Mouse (Mus musculus): ENCODE measurements around the gene Aldh1l1. TPM values are rescaled to one million over a fixed set of nuclear protein-coding genes. Genes with fewer than 3 reads are reported as not detected.

Aldh1l1 gene
- polyA plus RNA-seq, 1 experiment from 2014 or later: 1.2 TPM

- Histone ChIP-seq H3K27ac (replicated peaks; ENCODE audit: low read depth, low read length) (no peak overlapping the region), H3K4me2 (ENCODE audit: low read depth, low read length) (no peak overlapping the region), H3K27me3 (ENCODE audit: control insufficient read depth, insufficient read depth, low read length) (no peaks in the 10 kb centered on the region), H3K9me3 (replicated peaks; ENCODE audit: control insufficient read depth, low read length) (no peaks in the 10 kb centered on the region), H3K9ac (replicated peaks; ENCODE audit: low read length) (no peak overlapping the region), H3K4me3 (ENCODE audit: low read depth, low read length) (no peak overlapping the region), H3K36me3 (replicated peaks; ENCODE audit: control insufficient read depth, insufficient read depth, low read depth, low read length) (no peaks in the 10 kb centered on the region), H3K4me1 (ENCODE audit: control insufficient read depth, insufficient read depth, low read length) (no peaks in the 10 kb centered on the region)
- DNase-seq (ENCODE audit: low spot score) (no peak), ATAC-seq (replicated peaks; ENCODE audit: insufficient number of reproducible peaks, low FRiP score, low TSS enrichment, low read depth) (no peak)
These were observed 28.1 kb downstream of the Aldh1l1 start for GRCm38 (mm10) chr6:90514369-90514768.

GRCm38 (mm10) chr6:90514883-90515405 lies 28.7 kb downstream of the Aldh1l1 start:
- 46% methylated on average over 4 of the region's 4 CpGs for WGBS
- ATAC-seq (replicated peaks; ENCODE audit: insufficient number of reproducible peaks, low FRiP score, low TSS enrichment, low read depth) (peak; percentile 61), DNase-seq (ENCODE audit: low spot score) (peak; percentile 84)
- H3K4me3 ChIP-seq (ENCODE audit: low read depth, low read length): no peak overlapping the region
- no peaks in the 10 kb centered on the region for H3K4me1 ChIP-seq (ENCODE audit: control insufficient read depth, insufficient read depth, low read length)
- H3K9ac ChIP-seq (replicated peaks; ENCODE audit: low read length): no peak overlapping the region
- H3K36me3 ChIP-seq (replicated peaks; ENCODE audit: control insufficient read depth, insufficient read depth, low read depth, low read length): no peaks in the 10 kb centered on the region
- no peaks in the 10 kb centered on the region for H3K9me3 ChIP-seq (replicated peaks; ENCODE audit: control insufficient read depth, low read length)
- H3K4me2 ChIP-seq (ENCODE audit: low read depth, low read length): no peak overlapping the region
- H3K27me3 ChIP-seq (ENCODE audit: control insufficient read depth, insufficient read depth, low read length): no peaks in the 10 kb centered on the region
- H3K27ac ChIP-seq (replicated peaks; ENCODE audit: low read depth, low read length): no peak overlapping the region

GRCm38 (mm10) chr6:90518892-90519291 lies 32.7 kb downstream of the Aldh1l1 start:
- Histone ChIP-seq H3K27me3 (ENCODE audit: control insufficient read depth, insufficient read depth, low read length) (no peaks in the 10 kb centered on the region), H3K4me1 (ENCODE audit: control insufficient read depth, insufficient read depth, low read length) (no peaks in the 10 kb centered on the region), H3K36me3 (replicated peaks; ENCODE audit: control insufficient read depth, insufficient read depth, low read depth, low read length) (no peaks in the 10 kb centered on the region), H3K4me2 (ENCODE audit: low read depth, low read length) (no peak overlapping the region), H3K4me3 (ENCODE audit: low read depth, low read length) (no peak overlapping the region), H3K27ac (replicated peaks; ENCODE audit: low read depth, low read length) (no peak overlapping the region), H3K9ac (replicated peaks; ENCODE audit: low read length) (no peak overlapping the region), H3K9me3 (replicated peaks; ENCODE audit: control insufficient read depth, low read length) (no peaks in the 10 kb centered on the region)
- 73% methylated on average over 3 of the region's 3 CpGs for WGBS
- no peak for DNase-seq (ENCODE audit: low spot score)
- no peak for ATAC-seq (replicated peaks; ENCODE audit: insufficient number of reproducible peaks, low FRiP score, low TSS enrichment, low read depth)

- WGBS: 45% methylated on average over 5 of the region's 5 CpGs
- no peak overlapping the region for H3K4me2 ChIP-seq (ENCODE audit: low read depth, low read length)
- H3K27me3 ChIP-seq (ENCODE audit: control insufficient read depth, insufficient read depth, low read length): no peaks in the 10 kb centered on the region
- no peak for ATAC-seq (replicated peaks; ENCODE audit: insufficient number of reproducible peaks, low FRiP score, low TSS enrichment, low read depth)
- H3K27ac ChIP-seq (replicated peaks; ENCODE audit: low read depth, low read length): no peak overlapping the region
- no peaks in the 10 kb centered on the region for H3K9me3 ChIP-seq (replicated peaks; ENCODE audit: control insufficient read depth, low read length)
- no peaks in the 10 kb centered on the region for H3K36me3 ChIP-seq (replicated peaks; ENCODE audit: control insufficient read depth, insufficient read depth, low read depth, low read length)
- no peak overlapping the region for H3K4me3 ChIP-seq (ENCODE audit: low read depth, low read length)
- DNase-seq (ENCODE audit: low spot score): no peak
- no peaks in the 10 kb centered on the region for H3K4me1 ChIP-seq (ENCODE audit: control insufficient read depth, insufficient read depth, low read length)
- no peak overlapping the region for H3K9ac ChIP-seq (replicated peaks; ENCODE audit: low read length)
These were observed 33.1 kb downstream of the Aldh1l1 start for GRCm38 (mm10) chr6:90519375-90519774.

GRCm38 (mm10) chr6:90526406-90526805 lies 40.2 kb downstream of the Aldh1l1 start:
- H3K27ac ChIP-seq (replicated peaks; ENCODE audit: low read depth, low read length): no peak overlapping the region
- ATAC-seq (replicated peaks; ENCODE audit: insufficient number of reproducible peaks, low FRiP score, low TSS enrichment, low read depth) (no peak), DNase-seq (ENCODE audit: low spot score) (no peak)
- H3K27me3 ChIP-seq (ENCODE audit: control insufficient read depth, insufficient read depth, low read length): no peaks in the 10 kb centered on the region
- H3K9ac ChIP-seq (replicated peaks; ENCODE audit: low read length): no peak overlapping the region
- H3K4me1 ChIP-seq (ENCODE audit: control insufficient read depth, insufficient read depth, low read length): no peaks in the 10 kb centered on the region
- no peak overlapping the region for H3K4me2 ChIP-seq (ENCODE audit: low read depth, low read length)
- no peak overlapping the region for H3K4me3 ChIP-seq (ENCODE audit: low read depth, low read length)
- H3K36me3 ChIP-seq (replicated peaks; ENCODE audit: control insufficient read depth, insufficient read depth, low read depth, low read length): no peaks in the 10 kb centered on the region
- 64% methylated on average over 3 of the region's 3 CpGs for WGBS
- H3K9me3 ChIP-seq (replicated peaks; ENCODE audit: control insufficient read depth, low read length): no peaks in the 10 kb centered on the region

- Histone ChIP-seq H3K4me3 (ENCODE audit: low read depth, low read length) (no peak overlapping the region), H3K4me2 (ENCODE audit: low read depth, low read length) (no peak overlapping the region), H3K4me1 (ENCODE audit: control insufficient read depth, insufficient read depth, low read length) (no peaks in the 10 kb centered on the region), H3K36me3 (replicated peaks; ENCODE audit: control insufficient read depth, insufficient read depth, low read depth, low read length) (no peaks in the 10 kb centered on the region), H3K27me3 (ENCODE audit: control insufficient read depth, insufficient read depth, low read length) (no peaks in the 10 kb centered on the region), H3K27ac (replicated peaks; ENCODE audit: low read depth, low read length) (no peak overlapping the region), H3K9ac (replicated peaks; ENCODE audit: low read length) (no peak overlapping the region), H3K9me3 (replicated peaks; ENCODE audit: control insufficient read depth, low read length) (no peaks in the 10 kb centered on the region)
- DNase-seq (ENCODE audit: low spot score): no peak
- 67% methylated on average over 2 of the region's 2 CpGs for WGBS
- ATAC-seq (replicated peaks; ENCODE audit: insufficient number of reproducible peaks, low FRiP score, low TSS enrichment, low read depth): no peak
These were observed 43.3 kb downstream of the Aldh1l1 start for GRCm38 (mm10) chr6:90529461-90530046.

- no peaks in the 10 kb centered on the region for H3K27me3 ChIP-seq (ENCODE audit: control insufficient read depth, insufficient read depth, low read length)
- H3K4me1 ChIP-seq (ENCODE audit: control insufficient read depth, insufficient read depth, low read length): no peaks in the 10 kb centered on the region
- WGBS: 94% methylated on average over 5 of the region's 7 CpGs
- DNase-seq (ENCODE audit: low spot score): no peak
- ATAC-seq (replicated peaks; ENCODE audit: insufficient number of reproducible peaks, low FRiP score, low TSS enrichment, low read depth): no peak
- H3K36me3 ChIP-seq (replicated peaks; ENCODE audit: control insufficient read depth, insufficient read depth, low read depth, low read length): no peaks in the 10 kb centered on the region
- no peak overlapping the region for H3K4me3 ChIP-seq (ENCODE audit: low read depth, low read length)
- no peak overlapping the region for H3K4me2 ChIP-seq (ENCODE audit: low read depth, low read length)
- H3K9me3 ChIP-seq (replicated peaks; ENCODE audit: control insufficient read depth, low read length): no peaks in the 10 kb centered on the region
- H3K27ac ChIP-seq (replicated peaks; ENCODE audit: low read depth, low read length): no peak overlapping the region
- H3K9ac ChIP-seq (replicated peaks; ENCODE audit: low read length): no peak overlapping the region
These were observed 46.5 kb downstream of the Aldh1l1 start for GRCm38 (mm10) chr6:90532575-90533190.

GRCm38 (mm10) chr6:90533505-90533904 lies 47.3 kb downstream of the Aldh1l1 start:
- H3K4me1 ChIP-seq (ENCODE audit: control insufficient read depth, insufficient read depth, low read length): no peaks in the 10 kb centered on the region
- no peak overlapping the region for H3K27ac ChIP-seq (replicated peaks; ENCODE audit: low read depth, low read length)
- no peak overlapping the region for H3K4me2 ChIP-seq (ENCODE audit: low read depth, low read length)
- H3K27me3 ChIP-seq (ENCODE audit: control insufficient read depth, insufficient read depth, low read length): no peaks in the 10 kb centered on the region
- H3K36me3 ChIP-seq (replicated peaks; ENCODE audit: control insufficient read depth, insufficient read depth, low read depth, low read length): no peaks in the 10 kb centered on the region
- no peak overlapping the region for H3K4me3 ChIP-seq (ENCODE audit: low read depth, low read length)
- no peak for ATAC-seq (replicated peaks; ENCODE audit: insufficient number of reproducible peaks, low FRiP score, low TSS enrichment, low read depth)
- H3K9me3 ChIP-seq (replicated peaks; ENCODE audit: control insufficient read depth, low read length): no peaks in the 10 kb centered on the region
- WGBS: 87% methylated on average over 3 of the region's 3 CpGs
- no peak overlapping the region for H3K9ac ChIP-seq (replicated peaks; ENCODE audit: low read length)
- DNase-seq (ENCODE audit: low spot score): no peak

Measured in embryonic facial prominence, embryonic 11.5 days (tissue).